Mouse (Mus musculus): ENCODE data around the gene Fsd1l. TPM values are rescaled to one million over a fixed set of nuclear protein-coding genes. Genes with fewer than 3 reads are reported as not detected.

Fsd1l gene
- polyA plus RNA-seq, 1 experiment = 0.55 TPM

- TF ChIP-seq POLR2A (IDR thresholded peaks at IDR 0.05; ENCODE audit: low read depth, low read length) = no peak
- TF ChIP-seq CTCF (conservative IDR thresholded peaks at IDR 0.05; ENCODE audit: insufficient read depth, insufficient read length, low read depth, low read length) = no peak
- Histone ChIP-seq H3K4me3 (ENCODE audit: insufficient read depth, low read depth, low read length) (no peak overlapping the region), H3K4me1 (ENCODE audit: control insufficient read depth, insufficient read depth, low read length) (no peaks in the 10 kb centered on the region), H3K36me3 (ENCODE audit: control insufficient read depth, insufficient read depth, low read length) (no peaks in the 10 kb centered on the region), H3K27me3 (replicated peaks; ENCODE audit: control insufficient read depth, insufficient read depth, low read length) (no peaks in the 10 kb centered on the region), H3K27ac (ENCODE audit: insufficient read depth, low read depth, low read length) (no peak overlapping the region)
- 90% methylated on average over 5 of the region's 5 CpGs for WGBS
- no peak for DNase-seq
Measured at GRCm38 (mm10) chr4:53614576-53615225, 16.6 kb upstream of the Fsd1l start.

- Histone ChIP-seq H3K4me1 (ENCODE audit: control insufficient read depth, insufficient read depth, low read length) (0 out of 2 replicates have a peak, but pooled peaks cover 2% of the 10 kb centered on the region), H3K4me3 (ENCODE audit: insufficient read depth, low read depth, low read length) (no peak overlapping the region), H3K27ac (ENCODE audit: insufficient read depth, low read depth, low read length) (no peak overlapping the region), H3K27me3 (replicated peaks; ENCODE audit: control insufficient read depth, insufficient read depth, low read length) (no peaks in the 10 kb centered on the region), H3K36me3 (ENCODE audit: control insufficient read depth, insufficient read depth, low read length) (no peaks in the 10 kb centered on the region)
- no peak for TF ChIP-seq POLR2A (IDR thresholded peaks at IDR 0.05; ENCODE audit: low read depth, low read length)
- no peak for TF ChIP-seq CTCF (conservative IDR thresholded peaks at IDR 0.05; ENCODE audit: insufficient read depth, insufficient read length, low read depth, low read length)
- WGBS = 74% methylated on average over 3 of the region's 3 CpGs
- no peak for DNase-seq
Measured at GRCm38 (mm10) chr4:53617968-53618367, 13.3 kb upstream of the Fsd1l start.

- Histone ChIP-seq H3K4me1 (ENCODE audit: control insufficient read depth, insufficient read depth, low read length) (0 out of 2 replicates have a peak, but pooled peaks cover 2% of the 10 kb centered on the region), H3K4me3 (ENCODE audit: insufficient read depth, low read depth, low read length) (no peak overlapping the region), H3K27me3 (replicated peaks; ENCODE audit: control insufficient read depth, insufficient read depth, low read length) (no peaks in the 10 kb centered on the region), H3K36me3 (ENCODE audit: control insufficient read depth, insufficient read depth, low read length) (no peaks in the 10 kb centered on the region), H3K27ac (ENCODE audit: insufficient read depth, low read depth, low read length) (no peak overlapping the region)
- WGBS = 84% methylated on average over 6 of the region's 6 CpGs
- no peak for TF ChIP-seq CTCF (conservative IDR thresholded peaks at IDR 0.05; ENCODE audit: insufficient read depth, insufficient read length, low read depth, low read length)
- TF ChIP-seq POLR2A (IDR thresholded peaks at IDR 0.05; ENCODE audit: low read depth, low read length) = no peak
- DNase-seq = peak; percentile 14
Measured at GRCm38 (mm10) chr4:53620104-53620503, 11.2 kb upstream of the Fsd1l start.

- no peaks in the 10 kb centered on the region for H3K36me3 ChIP-seq (ENCODE audit: control insufficient read depth, insufficient read depth, low read length)
- no peaks in the 10 kb centered on the region for H3K27me3 ChIP-seq (replicated peaks; ENCODE audit: control insufficient read depth, insufficient read depth, low read length)
- H3K4me3 ChIP-seq (ENCODE audit: insufficient read depth, low read depth, low read length) = no peak overlapping the region
- TF ChIP-seq POLR2A (IDR thresholded peaks at IDR 0.05; ENCODE audit: low read depth, low read length) (no peak), CTCF (conservative IDR thresholded peaks at IDR 0.05; ENCODE audit: insufficient read depth, insufficient read length, low read depth, low read length) (no peak)
- 43% methylated on average over 6 of the region's 6 CpGs for WGBS
- 0 out of 2 replicates have a peak, but pooled peaks cover 2% of the 10 kb centered on the region for H3K4me1 ChIP-seq (ENCODE audit: control insufficient read depth, insufficient read depth, low read length)
- H3K27ac ChIP-seq (ENCODE audit: insufficient read depth, low read depth, low read length) = peak overlapping the region; percentile 11; the same call in 1 of the 2 replicates
- DNase-seq = peak; percentile 49
Measured at GRCm38 (mm10) chr4:53621084-53621483, 10.2 kb upstream of the Fsd1l start.

- Histone ChIP-seq H3K36me3 (ENCODE audit: control insufficient read depth, insufficient read depth, low read length) (no peaks in the 10 kb centered on the region), H3K4me1 (ENCODE audit: control insufficient read depth, insufficient read depth, low read length) (0 out of 2 replicates have a peak, but pooled peaks cover 2% of the 10 kb centered on the region), H3K27me3 (replicated peaks; ENCODE audit: control insufficient read depth, insufficient read depth, low read length) (no peaks in the 10 kb centered on the region), H3K4me3 (ENCODE audit: insufficient read depth, low read depth, low read length) (no peak overlapping the region), H3K27ac (ENCODE audit: insufficient read depth, low read depth, low read length) (peak overlapping the region; percentile 66; the same call in 1 of the 2 replicates)
- TF ChIP-seq CTCF (conservative IDR thresholded peaks at IDR 0.05; ENCODE audit: insufficient read depth, insufficient read length, low read depth, low read length) = no peak
- TF ChIP-seq POLR2A (IDR thresholded peaks at IDR 0.05; ENCODE audit: low read depth, low read length) = no peak
- WGBS = 31% methylated on average over 5 of the region's 5 CpGs
- no peak for DNase-seq
Measured at GRCm38 (mm10) chr4:53621490-53621889, 9.8 kb upstream of the Fsd1l start.

- WGBS = 100% methylated on average over 1 of the region's 1 CpGs
- TF ChIP-seq POLR2A (IDR thresholded peaks at IDR 0.05; ENCODE audit: low read depth, low read length) = no peak
- TF ChIP-seq CTCF (conservative IDR thresholded peaks at IDR 0.05; ENCODE audit: insufficient read depth, insufficient read length, low read depth, low read length) = no peak
Measured at GRCm38 (mm10) chr4:53623711-53624110, 7.6 kb upstream of the Fsd1l start.

GRCm38 (mm10) chr4:53624816-53625215, 6.5 kb upstream of the Fsd1l start:
- DNase-seq = peak; percentile 60
- WGBS = 62% methylated on average over 4 of the region's 4 CpGs
- TF ChIP-seq CTCF (conservative IDR thresholded peaks at IDR 0.05; ENCODE audit: insufficient read depth, insufficient read length, low read depth, low read length) (no peak), POLR2A (IDR thresholded peaks at IDR 0.05; ENCODE audit: low read depth, low read length) (no peak)

More at GRCm38 (mm10) chr4:53623711-53624110, 7.6 kb upstream of the Fsd1l start:
- H3K27me3 ChIP-seq (replicated peaks; ENCODE audit: control insufficient read depth, insufficient read depth, low read length) = no peaks in the 10 kb centered on the region
- H3K4me1 ChIP-seq (ENCODE audit: control insufficient read depth, insufficient read depth, low read length) = 0 out of 2 replicates have a peak, but pooled peaks cover 2% of the 10 kb centered on the region
- H3K4me3 ChIP-seq (ENCODE audit: insufficient read depth, low read depth, low read length) = no peak overlapping the region
- DNase-seq = no peak
- no peak overlapping the region for H3K27ac ChIP-seq (ENCODE audit: insufficient read depth, low read depth, low read length)
- no peaks in the 10 kb centered on the region for H3K36me3 ChIP-seq (ENCODE audit: control insufficient read depth, insufficient read depth, low read length)

More at GRCm38 (mm10) chr4:53624816-53625215, 6.5 kb upstream of the Fsd1l start:
- 0 out of 2 replicates have a peak, but pooled peaks cover 2% of the 10 kb centered on the region for H3K4me1 ChIP-seq (ENCODE audit: control insufficient read depth, insufficient read depth, low read length)
- no peaks in the 10 kb centered on the region for H3K27me3 ChIP-seq (replicated peaks; ENCODE audit: control insufficient read depth, insufficient read depth, low read length)
- no peak overlapping the region for H3K27ac ChIP-seq (ENCODE audit: insufficient read depth, low read depth, low read length)
- H3K4me3 ChIP-seq (ENCODE audit: insufficient read depth, low read depth, low read length) = no peak overlapping the region
- no peaks in the 10 kb centered on the region for H3K36me3 ChIP-seq (ENCODE audit: control insufficient read depth, insufficient read depth, low read length)
